Mouse (Mus musculus): ENCODE results near the gene Hhipl2. TPM values are rescaled to one million over a fixed set of nuclear protein-coding genes. Genes with fewer than 3 reads are reported as not detected.
"Not testable (repeated sequence)": the region's sequence is repeated elsewhere in the genome, so short reads cannot be mapped to it uniquely, and the experiment has no call there.

The Hhipl2 gene
- 0.57 TPM in 2 replicates for polyA plus RNA-seq (2015; fragmentation: Nextera tagmentation; extraction: Ambion mirVana)

GRCm38 (mm10) chr1:183417873-183418272 is at the start of gene Hhipl2:
Gene Hhipl2 (plus strand): TSS chr1:183418215.
- H3K27me3 ChIP-seq (ENCODE audit: control insufficient read depth, insufficient read depth, low read depth, low read length): no peaks in the 10 kb centered on the region
- 77% methylated on average over 12 of the region's 12 CpGs for WGBS

DNA sequence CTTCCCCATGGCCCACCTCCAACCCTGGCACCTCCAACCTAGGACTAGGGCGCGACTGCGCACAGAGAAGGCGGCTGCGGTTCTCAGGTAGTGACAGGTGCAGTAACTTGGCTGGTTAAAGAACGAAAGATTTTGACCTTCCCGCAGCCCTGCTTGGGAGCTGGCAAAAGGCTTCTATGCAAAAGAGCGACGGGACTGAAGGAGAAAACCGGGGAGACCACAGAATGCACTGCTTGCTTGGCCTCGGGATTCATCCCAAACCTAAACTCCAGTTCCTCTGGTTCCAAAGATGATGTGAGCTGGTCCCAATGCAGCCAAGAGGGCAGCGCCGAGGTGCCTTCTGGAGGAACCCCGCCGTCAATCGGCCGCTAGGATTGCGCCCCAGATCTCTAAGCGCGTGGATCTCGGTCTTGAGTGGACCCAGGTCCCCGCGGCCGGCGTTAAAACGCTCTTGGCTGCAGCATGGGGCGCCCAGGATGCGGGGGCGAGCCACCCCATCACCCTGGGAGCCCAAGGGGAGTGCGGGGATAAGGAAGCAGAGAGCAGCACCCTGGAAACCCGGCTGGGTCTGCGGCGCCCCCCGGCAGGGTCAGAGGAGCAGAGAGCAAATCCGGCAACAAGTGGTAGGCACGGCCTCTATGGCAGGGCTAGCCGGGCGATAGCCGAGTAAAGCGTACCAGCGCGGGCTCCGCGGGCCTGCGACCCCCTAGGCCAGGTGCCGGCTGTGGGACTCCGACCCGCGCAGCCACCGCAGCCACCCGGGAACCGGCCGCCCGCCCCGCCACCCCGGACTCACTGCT is 49.2 kb upstream of the Hhipl2 start:
- H3K9ac ChIP-seq (ENCODE audit: low read depth, low read length): peak overlapping the region; percentile 85
- H3K27ac ChIP-seq (ENCODE audit: low read length): peak overlapping the region; percentile 79
- peak; percentile 86 for ATAC-seq
- 2% methylated on average over 54 of the region's 56 CpGs for WGBS
- H3K4me1 ChIP-seq (ENCODE audit: control insufficient read depth, insufficient read depth, low read length): peaks cover 16% of the 10 kb centered on the region
- peak overlapping the region; percentile 95 for H3K4me2 ChIP-seq (ENCODE audit: low read length)
- H3K4me3 ChIP-seq (ENCODE audit: low read depth, low read length): peak overlapping the region; percentile 92
- H3K9me3 ChIP-seq (replicated peaks; ENCODE audit: control insufficient read depth, low read length, poor library complexity, severe bottlenecking): no peaks in the 10 kb centered on the region
- no peaks in the 10 kb centered on the region; the same call in 1 of the 2 replicates for H3K27me3 ChIP-seq (ENCODE audit: control insufficient read depth, insufficient read depth, low read depth, low read length)
- H3K36me3 ChIP-seq (ENCODE audit: control insufficient read depth, insufficient read depth, low read length): peaks cover 4% of the 10 kb centered on the region; the same call in 1 of the 2 replicates

More at GRCm38 (mm10) chr1:183417873-183418272, at the start of gene Hhipl2:
- 0 out of 2 replicates have a peak, but pooled peaks cover 2% of the 10 kb centered on the region for H3K9me3 ChIP-seq (replicated peaks; ENCODE audit: control insufficient read depth, low read length, poor library complexity, severe bottlenecking)
- H3K36me3 ChIP-seq (ENCODE audit: control insufficient read depth, insufficient read depth, low read length): no peaks in the 10 kb centered on the region
- no peaks in the 10 kb centered on the region for H3K4me1 ChIP-seq (ENCODE audit: control insufficient read depth, insufficient read depth, low read length)
- H3K4me2 ChIP-seq (ENCODE audit: low read length): no peak within 1 kb of the TSS
- H3K4me3 ChIP-seq (ENCODE audit: low read depth, low read length): no peak within 1 kb of the TSS
- no peak within 1 kb of the TSS for H3K9ac ChIP-seq (ENCODE audit: low read depth, low read length)
- ATAC-seq: no peak
- H3K27ac ChIP-seq (ENCODE audit: low read length): no peak within 1 kb of the TSS

DNA sequence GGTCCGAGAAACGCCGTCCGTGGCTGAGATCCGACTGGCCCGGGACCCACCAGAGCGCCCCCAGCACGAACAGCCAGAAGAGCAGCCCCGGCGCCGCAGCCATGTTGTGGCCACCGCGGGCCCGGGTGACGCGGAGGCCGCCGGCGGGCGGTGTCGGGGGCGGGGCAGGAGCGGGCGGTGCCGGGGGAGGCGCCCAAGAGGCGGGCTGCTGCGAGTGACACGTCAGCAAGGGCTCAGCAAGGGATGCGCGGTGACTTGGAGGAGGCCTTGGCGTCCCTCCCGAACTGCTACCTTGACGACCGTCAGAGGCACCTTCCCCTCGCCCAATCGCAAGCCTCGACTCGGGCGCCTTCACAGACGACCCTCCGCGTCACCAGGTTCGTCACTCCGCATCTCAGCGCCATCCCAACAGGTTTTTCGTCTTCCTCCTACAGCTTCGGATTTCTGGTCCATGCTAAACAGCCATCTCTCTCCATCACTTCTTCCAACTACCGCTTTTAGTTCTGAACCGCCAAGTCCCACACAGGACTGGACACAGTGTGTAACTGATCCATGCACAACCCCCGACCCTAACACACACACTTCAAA is 48.5 kb upstream of the Hhipl2 start, which contains the start of gene Mia3:
Mia3 (minus strand) TSS at position 127 of the 588 bp plus-strand sequence.
- Histone ChIP-seq H3K4me1 (ENCODE audit: control insufficient read depth, insufficient read depth, low read length) (peaks cover 16% of the 10 kb centered on the region), H3K4me3 (ENCODE audit: low read depth, low read length) (peak within 1 kb of the TSS; percentile 92), H3K9ac (ENCODE audit: low read depth, low read length) (peak within 1 kb of the TSS; percentile 85), H3K4me2 (ENCODE audit: low read length) (peak within 1 kb of the TSS; percentile 95), H3K9me3 (replicated peaks; ENCODE audit: control insufficient read depth, low read length, poor library complexity, severe bottlenecking) (no peaks in the 10 kb centered on the region), H3K27ac (ENCODE audit: low read length) (peak within 1 kb of the TSS; percentile 79), H3K27me3 (ENCODE audit: control insufficient read depth, insufficient read depth, low read depth, low read length) (no peaks in the 10 kb centered on the region; the same call in 1 of the 2 replicates), H3K36me3 (ENCODE audit: control insufficient read depth, insufficient read depth, low read length) (0 out of 2 replicates have a peak, but pooled peaks cover 2% of the 10 kb centered on the region)
- 0% methylated on average over 40 of the region's 51 CpGs for WGBS
- ATAC-seq: peak; percentile 98

DNA sequence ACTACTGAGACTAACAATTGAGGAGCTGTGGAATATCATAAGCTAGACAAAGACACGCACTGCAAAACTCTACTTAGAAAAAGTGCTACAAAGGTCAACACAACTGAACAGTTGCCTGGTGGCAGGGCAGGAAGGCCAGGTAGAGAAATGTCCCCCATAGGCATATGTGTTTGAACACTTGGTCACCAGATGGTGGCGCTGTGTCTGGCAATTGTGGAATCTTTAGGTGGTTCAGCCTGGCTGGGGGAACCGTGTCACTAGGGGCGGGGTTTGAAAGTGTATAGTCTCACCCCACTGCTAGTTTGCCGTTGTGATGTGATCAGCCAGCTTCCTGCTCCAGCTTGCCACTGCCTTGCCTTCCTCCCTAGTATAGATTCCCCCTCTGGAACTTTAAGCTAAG is 43.3 kb upstream of the Hhipl2 start:
- H3K9me3 ChIP-seq (replicated peaks; ENCODE audit: control insufficient read depth, low read length, poor library complexity, severe bottlenecking): no peaks in the 10 kb centered on the region
- H3K27ac ChIP-seq (ENCODE audit: low read length): no peak overlapping the region
- no peak overlapping the region for H3K4me3 ChIP-seq (ENCODE audit: low read depth, low read length)
- no peak overlapping the region for H3K4me2 ChIP-seq (ENCODE audit: low read length)
- WGBS: 85% methylated on average over 5 of the region's 5 CpGs
- H3K36me3 ChIP-seq (ENCODE audit: control insufficient read depth, insufficient read depth, low read length): no peaks in the 10 kb centered on the region
- ATAC-seq: no peak
- H3K27me3 ChIP-seq (ENCODE audit: control insufficient read depth, insufficient read depth, low read depth, low read length): no peaks in the 10 kb centered on the region; the same call in 1 of the 2 replicates
- no peak overlapping the region for H3K9ac ChIP-seq (ENCODE audit: low read depth, low read length)
- H3K4me1 ChIP-seq (ENCODE audit: control insufficient read depth, insufficient read depth, low read length): 0 out of 2 replicates have a peak, but pooled peaks cover 3% of the 10 kb centered on the region

DNA sequence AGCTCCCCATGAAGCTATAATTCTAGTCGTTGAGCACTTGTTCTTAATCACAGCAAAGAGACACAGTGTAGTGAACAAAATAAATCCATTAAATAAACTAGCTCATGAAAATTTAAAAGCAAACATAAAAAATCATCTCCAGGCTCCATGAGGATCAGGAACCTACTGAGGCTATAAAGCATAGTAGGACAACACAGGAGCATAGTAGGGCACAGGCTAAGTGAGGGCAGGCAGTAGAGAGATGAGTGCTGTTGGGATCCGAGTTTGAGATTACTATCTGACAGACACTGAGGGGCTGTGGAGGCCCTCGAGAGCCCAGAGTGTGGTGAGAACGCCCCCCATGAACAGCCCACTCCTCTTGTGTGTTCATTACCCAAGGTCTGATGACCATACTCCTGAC is 41.0 kb upstream of the Hhipl2 start:
- Histone ChIP-seq H3K27ac (ENCODE audit: low read length) (no peak overlapping the region), H3K9me3 (replicated peaks; ENCODE audit: control insufficient read depth, low read length, poor library complexity, severe bottlenecking) (no peaks in the 10 kb centered on the region), H3K4me1 (ENCODE audit: control insufficient read depth, insufficient read depth, low read length) (no peaks in the 10 kb centered on the region), H3K4me2 (ENCODE audit: low read length) (no peak overlapping the region), H3K27me3 (ENCODE audit: control insufficient read depth, insufficient read depth, low read depth, low read length) (peaks cover 4% of the 10 kb centered on the region), H3K9ac (ENCODE audit: low read depth, low read length) (no peak overlapping the region), H3K4me3 (ENCODE audit: low read depth, low read length) (no peak overlapping the region), H3K36me3 (ENCODE audit: control insufficient read depth, insufficient read depth, low read length) (no peaks in the 10 kb centered on the region)
- 80% methylated on average over 4 of the region's 4 CpGs for WGBS
- no peak for ATAC-seq

- no peak for ATAC-seq
- no peak overlapping the region for H3K27ac ChIP-seq (ENCODE audit: low read length)
- 86% methylated on average over 10 of the region's 10 CpGs for WGBS
- no peaks in the 10 kb centered on the region for H3K36me3 ChIP-seq (ENCODE audit: control insufficient read depth, insufficient read depth, low read length)
- peaks cover 9% of the 10 kb centered on the region for H3K27me3 ChIP-seq (ENCODE audit: control insufficient read depth, insufficient read depth, low read depth, low read length)
- H3K9ac ChIP-seq (ENCODE audit: low read depth, low read length): no peak overlapping the region
- H3K9me3 ChIP-seq (replicated peaks; ENCODE audit: control insufficient read depth, low read length, poor library complexity, severe bottlenecking): no peaks in the 10 kb centered on the region
- H3K4me1 ChIP-seq (ENCODE audit: control insufficient read depth, insufficient read depth, low read length): no peaks in the 10 kb centered on the region
- H3K4me3 ChIP-seq (ENCODE audit: low read depth, low read length): no peak overlapping the region
- no peak overlapping the region for H3K4me2 ChIP-seq (ENCODE audit: low read length)
These were observed 39.6 kb upstream of the Hhipl2 start for GRCm38 (mm10) chr1:183378321-183378941.

DNA sequence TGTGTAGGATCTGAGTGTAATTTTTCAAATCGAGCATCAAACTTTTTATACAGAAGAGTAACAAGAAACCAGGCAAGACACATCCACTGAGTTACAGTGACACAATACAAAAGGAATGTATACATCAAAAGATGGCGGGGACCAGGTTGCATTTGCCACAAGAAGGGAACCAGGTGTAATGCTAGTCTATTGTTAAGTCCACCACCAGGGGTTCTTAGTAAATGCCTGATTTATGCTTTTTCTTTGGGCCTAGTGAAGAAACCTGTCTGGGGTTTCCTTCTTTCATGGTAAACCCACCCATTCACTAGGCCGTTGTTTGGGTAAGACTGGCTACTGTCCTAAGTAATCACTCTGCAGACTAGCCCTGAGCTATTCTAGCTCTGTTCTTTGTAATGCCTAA is 38.6 kb upstream of the Hhipl2 start:
- WGBS: 93% methylated on average over 3 of the region's 3 CpGs
- not testable (repeated sequence) for ATAC-seq; H3K4me1 ChIP-seq (ENCODE audit: control insufficient read depth, insufficient read depth, low read length)

DNA sequence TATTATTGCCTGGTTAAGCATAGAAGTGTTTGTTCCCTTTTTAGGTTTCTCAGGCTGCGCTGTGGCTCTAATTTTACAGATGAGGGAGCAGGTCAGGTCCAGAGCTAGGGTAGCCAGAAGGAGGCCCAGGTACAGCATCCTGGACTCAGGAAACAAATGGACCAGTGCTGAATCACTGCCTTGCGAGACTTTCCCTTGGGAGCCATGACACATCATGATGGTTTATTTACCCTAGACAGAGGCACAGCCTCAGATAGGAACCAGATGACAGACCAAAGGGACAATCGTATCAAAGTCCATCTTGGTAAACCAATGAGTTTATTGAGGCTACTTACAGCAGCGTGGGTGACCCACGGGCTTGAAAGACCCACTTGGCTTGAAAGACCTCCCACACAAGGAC is 36.2 kb upstream of the Hhipl2 start:
- no peak for ATAC-seq
- Histone ChIP-seq H3K27ac (ENCODE audit: low read length) (no peak overlapping the region), H3K9ac (ENCODE audit: low read depth, low read length) (no peak overlapping the region), H3K4me1 (ENCODE audit: control insufficient read depth, insufficient read depth, low read length) (no peaks in the 10 kb centered on the region), H3K4me3 (ENCODE audit: low read depth, low read length) (no peak overlapping the region), H3K9me3 (replicated peaks; ENCODE audit: control insufficient read depth, low read length, poor library complexity, severe bottlenecking) (no peaks in the 10 kb centered on the region), H3K36me3 (ENCODE audit: control insufficient read depth, insufficient read depth, low read length) (no peaks in the 10 kb centered on the region), H3K4me2 (ENCODE audit: low read length) (no peak overlapping the region), H3K27me3 (ENCODE audit: control insufficient read depth, insufficient read depth, low read depth, low read length) (peaks cover 23% of the 10 kb centered on the region)
- 79% methylated on average over 5 of the region's 5 CpGs for WGBS

More for the DNA sequence above, 38.6 kb upstream of the Hhipl2 start:
- not testable (repeated sequence) for H3K9ac ChIP-seq (ENCODE audit: low read depth, low read length); H3K27ac ChIP-seq (ENCODE audit: low read length); H3K4me2 ChIP-seq (ENCODE audit: low read length); H3K4me3 ChIP-seq (ENCODE audit: low read depth, low read length); H3K9me3 ChIP-seq (replicated peaks; ENCODE audit: control insufficient read depth, low read length, poor library complexity, severe bottlenecking); H3K36me3 ChIP-seq (ENCODE audit: control insufficient read depth, insufficient read depth, low read length)
- H3K27me3 ChIP-seq (ENCODE audit: control insufficient read depth, insufficient read depth, low read depth, low read length): peaks cover 13% of the 10 kb centered on the region

Measured in midbrain, embryonic 16.5 days (tissue).